Mouse (Mus musculus): Measurements from ENCODE around the gene Ppp2r3a.

DNA sequence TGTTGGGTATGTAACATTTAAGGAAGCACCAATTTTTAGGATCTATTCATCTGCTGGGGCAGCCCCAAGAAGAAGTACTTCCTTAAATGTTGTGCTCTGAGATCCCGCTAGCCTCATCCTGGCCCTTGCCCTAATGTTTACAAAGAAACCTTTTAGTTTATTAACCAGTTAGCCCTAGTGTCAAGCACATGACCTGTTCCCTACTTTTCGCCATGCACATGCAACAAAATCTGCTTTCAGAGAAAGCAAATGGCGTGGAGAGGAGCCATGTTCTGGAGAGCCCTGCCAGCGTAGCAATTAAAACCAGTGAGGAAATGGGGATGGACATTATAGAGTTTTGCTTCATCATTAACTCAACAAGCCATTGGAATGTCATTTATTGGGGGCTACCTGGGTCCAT, 30.3 kb upstream of the Ppp2r3a start:
- TF ChIP-seq CTCF (IDR thresholded peaks at IDR 0.05; ENCODE audit: borderline replicate concordance, insufficient read depth, low read length) (no peak), POLR2A (IDR thresholded peaks at IDR 0.05; ENCODE audit: low read depth, low read length) (no peak)

Data from embryonic fibroblast, embryonic 13.5 days (primary cell).